Mouse (Mus musculus): ENCODE results near the gene Ube3b. TPM values are rescaled to one million over a fixed set of nuclear protein-coding genes. Genes with fewer than 3 reads are reported as not detected.

Ube3b gene
- total RNA-seq, 2 experiments from 2014 or later = 116 to 120 TPM

DNA sequence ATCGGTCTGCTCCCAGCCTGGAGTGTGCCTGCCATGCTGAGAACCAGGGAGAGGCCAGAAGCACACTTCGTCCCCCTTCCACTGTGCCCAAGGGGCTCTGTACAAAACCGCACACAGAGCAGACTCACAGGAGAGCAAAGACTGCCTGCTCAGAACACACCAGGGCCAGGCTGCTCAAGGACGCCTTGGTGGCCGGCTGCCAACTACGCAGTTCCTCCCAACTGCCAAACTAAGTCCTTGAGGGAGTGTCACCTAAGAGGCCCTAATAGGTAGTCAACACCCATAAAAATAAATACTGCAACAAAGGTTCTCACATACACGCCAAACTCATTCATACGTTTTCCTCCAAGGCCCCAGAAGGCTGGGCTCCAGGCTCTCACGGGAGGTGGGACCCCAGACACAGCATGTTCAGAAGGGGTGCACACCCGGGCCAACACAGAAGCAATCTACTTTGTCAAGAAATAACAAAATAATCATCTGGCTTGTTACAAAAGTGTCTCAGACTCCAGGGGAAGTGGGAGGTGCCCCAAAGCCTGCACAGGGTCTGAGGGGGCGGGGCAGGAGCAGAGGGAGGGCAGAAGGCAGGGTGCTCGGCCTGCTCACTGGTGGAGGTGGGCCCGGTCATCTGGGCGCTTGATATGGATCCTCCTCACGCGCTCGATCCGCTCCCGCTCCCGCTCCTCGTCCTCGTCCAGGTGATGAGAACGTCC lies 15.2 kb upstream of the Ube3b start:
- Histone ChIP-seq H3K4me3 (no peak overlapping the region), H3K27ac (peak overlapping the region; percentile 59)
- DNase-seq = peak; percentile 55
- no peak for TF ChIP-seq CTCF (IDR thresholded peaks at IDR 0.05)
- intact Hi-C loops (cut with DNase I) = no loop called here

DNA sequence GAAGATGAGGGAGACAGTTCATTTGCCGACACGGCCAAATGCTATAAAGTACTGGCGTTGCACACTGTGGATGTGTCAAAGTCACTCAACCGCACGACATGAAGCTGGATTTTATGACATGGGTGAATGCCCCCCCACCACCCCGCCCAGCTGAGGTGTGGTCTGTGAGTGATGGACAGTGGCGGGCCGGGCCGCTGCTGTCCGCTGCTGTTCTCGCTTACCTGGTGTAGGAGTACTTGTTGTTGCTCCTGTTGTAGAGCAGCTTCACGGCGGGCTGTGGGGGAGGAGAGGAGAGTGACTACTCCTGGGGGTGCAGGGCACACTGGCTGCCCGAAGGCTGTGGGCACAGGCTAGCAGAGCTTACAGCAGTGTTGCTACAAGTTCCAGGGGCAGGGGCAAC lies 12.3 kb upstream of the Ube3b start:
- no peak for DNase-seq
- Histone ChIP-seq H3K27ac (no peak overlapping the region), H3K4me3 (no peak overlapping the region)
- no peak for TF ChIP-seq CTCF (IDR thresholded peaks at IDR 0.05)
- intact Hi-C loops (cut with DNase I) = no loop called here

DNA sequence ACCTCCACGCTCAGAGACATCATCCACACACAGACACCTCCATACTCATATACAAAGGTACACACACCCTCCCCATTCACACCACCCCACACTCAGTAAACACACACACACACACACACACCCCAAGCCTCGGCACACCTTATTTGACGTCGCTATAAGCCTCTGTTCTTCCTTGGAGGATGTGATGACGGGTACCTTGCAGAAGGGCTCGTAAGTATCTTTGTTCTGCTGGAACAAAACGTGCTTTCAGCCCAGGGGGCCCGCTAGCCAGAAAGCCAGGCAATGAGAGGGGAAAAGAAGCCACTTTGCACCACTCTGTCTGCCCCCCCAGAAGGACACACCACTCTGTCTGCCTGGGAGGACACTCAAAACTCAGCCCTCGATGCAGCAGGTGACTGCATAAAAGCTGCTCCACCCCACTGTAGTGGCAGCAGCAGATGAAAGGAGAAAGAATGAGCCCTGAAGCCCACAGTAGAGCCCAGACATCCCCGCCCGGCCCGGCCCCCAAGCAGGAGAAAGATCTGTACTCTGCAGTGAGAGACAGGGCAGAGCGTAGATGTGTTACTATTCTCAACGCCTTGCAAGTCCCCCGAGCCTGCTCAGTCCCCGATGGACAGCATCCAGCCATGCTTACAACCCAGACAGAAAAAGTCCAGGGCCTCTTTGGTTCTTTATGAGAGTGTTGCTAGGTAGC lies 11.5 kb upstream of the Ube3b start:
- intact Hi-C loops (cut with DNase I) = no loop called here
- Histone ChIP-seq H3K27ac (peak overlapping the region; percentile 82), H3K4me3 (no peak overlapping the region)
- no peak for TF ChIP-seq CTCF (IDR thresholded peaks at IDR 0.05)
- no peak for DNase-seq

GRCm38 (mm10) chr5:114369921-114370320 lies 10.5 kb upstream of the Ube3b start:
- H3K27ac ChIP-seq = peak overlapping the region; percentile 82
- intact Hi-C loops (cut with DNase I) = no loop called here
- no peak for TF ChIP-seq CTCF (IDR thresholded peaks at IDR 0.05)
- DNase-seq = no peak
- peak overlapping the region; percentile 62 for H3K4me3 ChIP-seq

DNA sequence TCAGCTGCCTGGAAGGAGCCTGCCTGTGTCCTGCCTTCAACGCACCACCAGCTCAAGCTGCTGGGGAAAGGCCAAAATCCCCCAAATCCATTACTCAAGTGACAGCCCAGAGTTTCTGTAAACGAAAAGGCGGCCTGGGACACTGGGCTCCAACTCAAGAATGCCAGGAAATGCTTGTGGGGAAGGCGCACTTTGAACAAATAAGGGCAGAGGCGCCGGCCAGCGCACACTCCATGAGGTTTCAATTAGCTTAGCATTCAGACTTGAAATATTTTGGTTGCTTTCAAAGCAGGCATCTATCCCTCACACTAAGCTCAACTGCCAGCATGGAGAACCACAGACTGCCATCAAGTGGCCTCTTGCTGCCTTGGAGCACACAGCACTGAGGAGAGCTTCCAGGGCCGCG lies 10.0 kb upstream of the Ube3b start:
- peak; percentile 72 for DNase-seq
- TF ChIP-seq CTCF (IDR thresholded peaks at IDR 0.05) = peak; percentile 17; the same call in 1 of the 2 replicates
- Histone ChIP-seq H3K4me3 (peak overlapping the region; percentile 62), H3K27ac (peak overlapping the region; percentile 82)
- intact Hi-C loops (cut with DNase I) = no loop called here

GRCm38 (mm10) chr5:114371331-114371730 lies 9.1 kb upstream of the Ube3b start:
- Histone ChIP-seq H3K27ac (peak overlapping the region; percentile 82), H3K4me3 (peak overlapping the region; percentile 62)
- intact Hi-C loops (cut with DNase I) = no loop called here
- TF ChIP-seq CTCF (IDR thresholded peaks at IDR 0.05) = no peak
- no peak for DNase-seq

DNA sequence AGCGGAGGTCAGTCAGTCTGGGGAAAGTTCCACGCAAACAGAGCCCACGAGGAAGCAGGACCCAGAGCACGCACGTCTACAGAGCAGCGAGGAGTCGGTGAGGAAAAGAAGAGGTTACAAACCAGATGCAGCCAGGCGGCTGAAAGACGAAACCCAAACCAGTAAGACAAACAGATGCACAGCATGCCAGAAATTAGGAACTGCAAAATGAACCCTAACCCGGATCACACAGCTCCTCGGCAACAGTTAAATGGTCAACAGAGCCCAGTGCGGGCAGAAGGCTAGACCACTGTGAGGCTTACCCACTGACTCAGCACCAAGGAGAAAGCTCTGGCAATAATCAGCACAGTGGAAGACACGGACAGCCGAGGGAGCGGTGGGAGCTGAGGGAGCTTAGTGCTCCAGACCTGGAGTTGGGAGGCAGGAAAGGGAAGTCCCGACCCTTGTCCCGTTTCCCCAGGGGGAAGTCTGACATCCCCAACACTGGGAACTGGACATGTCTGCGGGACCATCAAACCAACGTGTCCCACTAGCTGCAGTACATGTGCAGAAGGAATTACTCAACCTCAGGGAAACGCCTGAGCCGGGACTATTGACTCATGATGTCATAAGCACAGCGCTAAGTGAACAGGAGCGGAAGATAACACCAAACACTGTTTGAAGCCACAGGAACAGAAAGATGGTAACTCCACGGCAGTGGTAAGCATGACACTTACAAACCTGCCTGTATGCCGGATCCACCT lies 8.5 kb upstream of the Ube3b start:
- H3K4me3 ChIP-seq = peak overlapping the region; percentile 62
- intact Hi-C loops (cut with DNase I) = no loop called here
- no peak for TF ChIP-seq CTCF (IDR thresholded peaks at IDR 0.05)
- H3K27ac ChIP-seq = peak overlapping the region; percentile 82
- no peak for DNase-seq

GRCm38 (mm10) chr5:114372565-114372964 lies 7.8 kb upstream of the Ube3b start:
- intact Hi-C loops (cut with DNase I) = no loop called here
- no peak for TF ChIP-seq CTCF (IDR thresholded peaks at IDR 0.05)
- Histone ChIP-seq H3K27ac (peak overlapping the region; percentile 82), H3K4me3 (peak overlapping the region; percentile 62)
- no peak for DNase-seq

DNA sequence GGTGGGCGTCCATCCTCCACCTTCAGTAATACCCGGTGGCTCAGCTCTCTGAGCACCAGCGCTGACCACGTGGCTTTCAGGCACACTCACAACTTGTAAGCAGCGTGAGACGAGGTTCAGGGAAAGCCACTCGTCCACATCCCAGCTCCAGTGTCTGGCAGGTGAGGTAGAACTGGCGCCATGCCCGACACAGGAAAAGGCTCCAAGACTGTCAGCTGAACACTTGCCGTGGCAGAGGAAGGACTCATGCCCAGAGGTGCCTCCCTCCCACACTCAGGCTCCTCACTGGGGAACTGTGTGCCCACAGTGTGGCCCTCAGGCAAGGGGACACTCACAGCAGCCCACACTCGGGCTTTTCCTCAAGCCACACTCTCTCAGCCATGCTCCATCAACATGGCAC lies 7.2 kb upstream of the Ube3b start:
- TF ChIP-seq CTCF (IDR thresholded peaks at IDR 0.05) = no peak
- intact Hi-C loops (cut with DNase I) = no loop called here
- H3K4me3 ChIP-seq = peak overlapping the region; percentile 62
- peak overlapping the region; percentile 82 for H3K27ac ChIP-seq
- peak; percentile 77 for DNase-seq

GRCm38 (mm10) chr5:114373581-114373980 lies 6.8 kb upstream of the Ube3b start:
- intact Hi-C loops (cut with DNase I) = no loop called here
- DNase-seq = no peak
- TF ChIP-seq CTCF (IDR thresholded peaks at IDR 0.05) = no peak
- peak overlapping the region; percentile 82 for H3K27ac ChIP-seq
- H3K4me3 ChIP-seq = peak overlapping the region; percentile 62

- Histone ChIP-seq H3K4me3 (peak overlapping the region; percentile 62), H3K27ac (peak overlapping the region; percentile 82)
- TF ChIP-seq CTCF (IDR thresholded peaks at IDR 0.05) = no peak
- no peak for DNase-seq
- intact Hi-C loops (cut with DNase I) = no loop called here
These were observed 5.8 kb upstream of the Ube3b start for GRCm38 (mm10) chr5:114374409-114375213.

DNA sequence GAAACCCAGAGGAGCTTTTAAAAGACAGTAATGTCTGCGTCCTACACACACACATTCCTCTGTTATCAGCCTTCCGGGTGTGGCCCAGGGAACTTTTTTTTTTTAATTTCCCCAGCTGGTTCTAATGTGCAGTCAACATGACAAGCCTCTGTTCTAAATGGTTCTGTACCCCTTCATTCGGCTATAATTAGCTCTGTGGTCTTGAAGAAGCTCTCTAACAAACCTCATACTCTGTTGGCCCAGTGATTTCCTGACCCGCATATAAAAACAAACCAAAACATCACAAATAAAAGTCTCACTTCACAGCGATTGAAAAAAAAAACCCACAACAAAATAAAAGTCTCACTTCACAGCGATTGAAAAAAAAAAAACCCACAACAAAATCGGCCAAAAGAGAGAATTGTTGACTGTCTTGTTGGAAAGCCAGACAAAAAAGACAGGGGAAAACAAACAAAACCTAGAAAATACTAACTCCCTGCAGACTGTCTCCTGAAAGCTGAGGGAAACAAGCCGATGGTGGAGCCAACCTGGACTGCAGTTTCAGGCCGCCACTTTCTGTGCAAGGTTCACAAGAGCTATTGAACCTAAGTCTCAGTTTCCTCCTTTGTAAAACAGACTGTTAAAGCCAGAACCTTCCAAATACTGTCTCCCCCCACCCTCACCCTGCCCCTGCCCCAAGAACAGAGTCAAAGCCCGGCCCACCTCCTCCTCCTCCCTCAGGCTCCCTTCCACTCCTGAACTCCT lies 2.1 kb upstream of the Ube3b start:
- intact Hi-C loops (cut with DNase I) = no loop called here
- Histone ChIP-seq H3K4me3 (peak overlapping the region; percentile 90), H3K27ac (peak overlapping the region; percentile 96)
- no peak for DNase-seq
- TF ChIP-seq CTCF (IDR thresholded peaks at IDR 0.05) = no peak

Data from gastrocnemius, adult 2 months (tissue).